Mouse (Mus musculus) liver, embryonic 12.5 days (tissue): ENCODE data around the gene Tbc1d1. TPM values are rescaled to one million over a fixed set of nuclear protein-coding genes. Genes with fewer than 3 reads are reported as not detected.

ENCODE experiments used
- ATAC-seq: fragments of 200-750 bp; cut with Nextera tagmentation; 2 replicates; pipeline ENCODE4 v1.8.0; 2017; ENCODE audit warnings: moderate number of reproducible peaks, mild to moderate bottlenecking, moderate library complexity
- H3K27ac ChIP-seq: fragments of 300-500 bp; sonication (generic); 2 replicates; pipeline ENCODE4 v1.5.1; 2016; ENCODE audit warnings: mild to moderate bottlenecking
- H3K27me3 ChIP-seq: fragments of 300-500 bp; sonication (generic); replicated peaks from 2 replicates; pipeline ENCODE4 v1.6.1; 2016; ENCODE audit warnings: mild to moderate bottlenecking, moderate library complexity
- H3K36me3 ChIP-seq: fragments of 300-500 bp; sonication (generic); 2 replicates; pipeline ENCODE4 v1.6.1; 2016; ENCODE audit warnings: mild to moderate bottlenecking, moderate library complexity
- H3K4me1 ChIP-seq: fragments of 300-500 bp; sonication (generic); 2 replicates; pipeline ENCODE4 v1.6.1; 2016
- H3K4me2 ChIP-seq: fragments of 300-500 bp; sonication (generic); 2 replicates; pipeline ENCODE4 v1.6.1; 2016; ENCODE audit warnings: mild to moderate bottlenecking, moderate library complexity
- H3K4me3 ChIP-seq: fragments of 300-500 bp; sonication (generic); 2 replicates; pipeline ENCODE4 v1.5.1; 2016; ENCODE audit warnings: mild to moderate bottlenecking, moderate library complexity
- H3K9ac ChIP-seq: fragments of 300-500 bp; sonication (generic); 2 replicates; pipeline ENCODE4 v1.6.1; 2016; ENCODE audit warnings: mild to moderate bottlenecking, moderate library complexity
- H3K9me3 ChIP-seq: fragments of 300-500 bp; sonication (generic); replicated peaks from 2 replicates; pipeline ENCODE4 v1.6.1; 2016; ENCODE audit warnings: mild to moderate bottlenecking, moderate library complexity
- WGBS: fragments of 180-500 bp; shearing (Covaris S2); methylation state at CpG from one replicate; pipeline ENCODE4 v1.1.7; 2016; ENCODE audit not compliant: insufficient replicate concordance; 5-methylcytosine and 5-hydroxymethylcytosine counted together
- microRNA-seq: library from miRNA; unstranded; fragments of <30 nt; microRNA quantifications from one replicate; pipeline ENCODE4, GENCODE M21; 2017
- polyA plus RNA-seq: library from polyadenylated mRNA; unstranded; fragments of >200 nt; fragmentation: Nextera tagmentation; extraction: Ambion mirVana; gene quantifications from 2 replicates; pipeline ENCODE4 v1.2.1, GENCODE M21; 2016

Gene Tbc1d1
- polyA plus RNA-seq, 1 experiment from 2014 or later: 13.8 TPM

- no peak for ATAC-seq
- no peaks in the 10 kb centered on the region for H3K9me3 ChIP-seq
- H3K27me3 ChIP-seq: 0 out of 2 replicates have a peak, but pooled peaks cover 5% of the 10 kb centered on the region
- no peak overlapping the region for H3K27ac ChIP-seq
- H3K4me2 ChIP-seq: no peak overlapping the region
- no peak overlapping the region for H3K9ac ChIP-seq
- peaks cover 41% of the 10 kb centered on the region for H3K4me1 ChIP-seq
- 65% methylated on average over 6 of the region's 6 CpGs for WGBS
- H3K4me3 ChIP-seq: no peak overlapping the region
- no peaks in the 10 kb centered on the region for H3K36me3 ChIP-seq
These were observed 228.4 kb downstream of the Tbc1d1 start for GRCm38 (mm10) chr5:64384546-64384945.

DNA sequence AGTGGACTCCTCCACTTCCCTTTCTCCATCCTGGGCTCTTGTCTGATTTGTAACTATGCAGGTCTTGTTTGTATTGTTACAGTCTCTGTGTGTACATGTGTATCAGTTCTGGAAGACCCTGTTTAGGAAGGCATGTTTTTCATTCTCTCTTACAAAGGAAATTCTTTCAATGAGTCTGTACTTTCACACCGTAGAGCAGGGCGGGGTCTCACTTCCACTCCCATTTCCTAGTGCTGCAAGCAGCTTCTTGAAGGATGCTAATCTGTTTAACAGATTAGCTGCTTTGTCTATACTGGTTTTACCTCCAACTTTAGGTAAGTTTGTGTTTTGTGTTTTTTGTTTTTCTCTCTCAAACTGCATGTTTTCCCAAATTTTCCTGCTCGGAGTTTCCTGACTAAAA lies 230.9 kb downstream of the Tbc1d1 start:
- Histone ChIP-seq H3K27me3 (peaks cover 5% of the 10 kb centered on the region; the same call in 1 of the 2 replicates), H3K36me3 (no peaks in the 10 kb centered on the region), H3K4me3 (no peak overlapping the region), H3K4me2 (no peak overlapping the region), H3K9ac (no peak overlapping the region), H3K9me3 (no peaks in the 10 kb centered on the region), H3K27ac (no peak overlapping the region), H3K4me1 (peaks cover 30% of the 10 kb centered on the region)
- no peak for ATAC-seq
- 58% methylated on average over 3 of the region's 3 CpGs for WGBS

DNA sequence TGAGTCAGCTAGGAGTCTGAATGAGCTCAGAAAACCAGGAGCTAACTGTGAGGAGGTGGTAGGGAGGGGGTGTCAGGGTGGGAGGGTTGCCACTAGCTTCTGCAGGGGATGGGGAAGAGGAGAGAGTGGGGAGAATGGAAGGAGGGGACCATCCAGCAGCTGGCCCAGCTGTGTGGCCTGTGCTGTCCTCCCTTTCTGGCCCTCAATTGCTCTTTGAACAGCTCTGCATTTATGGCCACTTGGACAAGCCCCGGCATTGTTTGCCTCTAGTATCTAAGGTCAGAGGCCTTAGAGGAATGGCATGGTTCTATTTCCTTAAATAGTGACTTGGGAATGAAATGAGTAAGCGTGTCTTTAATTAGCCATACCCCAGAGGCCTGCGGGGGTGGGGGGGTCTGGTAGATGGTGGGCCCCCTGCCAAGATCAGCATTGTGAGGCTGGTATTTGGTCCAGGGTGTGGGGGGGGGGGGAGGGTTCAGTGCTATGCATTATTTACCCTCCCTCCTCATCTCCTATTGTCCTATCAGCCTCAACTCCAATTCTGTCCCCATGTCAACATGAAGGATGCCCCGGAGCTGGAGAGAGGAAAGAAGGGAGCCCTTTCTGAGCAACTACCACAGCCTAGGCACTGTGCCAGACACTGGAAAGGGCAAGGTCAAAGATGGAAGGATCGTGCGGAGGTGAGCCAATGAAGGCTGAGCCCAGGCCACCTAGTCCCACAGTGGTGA lies 233.3 kb downstream of the Tbc1d1 start:
- WGBS: 59% methylated on average over 6 of the region's 6 CpGs
- H3K9me3 ChIP-seq: no peaks in the 10 kb centered on the region
- H3K9ac ChIP-seq: no peak overlapping the region
- H3K27ac ChIP-seq: no peak overlapping the region
- peaks cover 5% of the 10 kb centered on the region for H3K27me3 ChIP-seq
- H3K36me3 ChIP-seq: no peaks in the 10 kb centered on the region
- H3K4me3 ChIP-seq: no peak overlapping the region
- peak; percentile 61; the same call in 1 of the 2 replicates for ATAC-seq
- no peak overlapping the region for H3K4me2 ChIP-seq
- peaks cover 16% of the 10 kb centered on the region; the same call in 1 of the 2 replicates for H3K4me1 ChIP-seq

- H3K27ac ChIP-seq: no peak overlapping the region
- no peaks in the 10 kb centered on the region for H3K36me3 ChIP-seq
- H3K27me3 ChIP-seq: no peaks in the 10 kb centered on the region; the same call in none of the 2 replicates
- H3K4me3 ChIP-seq: no peak overlapping the region
- H3K9me3 ChIP-seq: no peaks in the 10 kb centered on the region
- no peak for ATAC-seq
- no peak overlapping the region for H3K4me2 ChIP-seq
- WGBS: 23% methylated on average over 4 of the region's 4 CpGs
- H3K4me1 ChIP-seq: peaks cover 16% of the 10 kb centered on the region; the same call in 1 of the 2 replicates
- no peak overlapping the region for H3K9ac ChIP-seq
These were observed 235.2 kb downstream of the Tbc1d1 start for GRCm38 (mm10) chr5:64391346-64391745.

DNA sequence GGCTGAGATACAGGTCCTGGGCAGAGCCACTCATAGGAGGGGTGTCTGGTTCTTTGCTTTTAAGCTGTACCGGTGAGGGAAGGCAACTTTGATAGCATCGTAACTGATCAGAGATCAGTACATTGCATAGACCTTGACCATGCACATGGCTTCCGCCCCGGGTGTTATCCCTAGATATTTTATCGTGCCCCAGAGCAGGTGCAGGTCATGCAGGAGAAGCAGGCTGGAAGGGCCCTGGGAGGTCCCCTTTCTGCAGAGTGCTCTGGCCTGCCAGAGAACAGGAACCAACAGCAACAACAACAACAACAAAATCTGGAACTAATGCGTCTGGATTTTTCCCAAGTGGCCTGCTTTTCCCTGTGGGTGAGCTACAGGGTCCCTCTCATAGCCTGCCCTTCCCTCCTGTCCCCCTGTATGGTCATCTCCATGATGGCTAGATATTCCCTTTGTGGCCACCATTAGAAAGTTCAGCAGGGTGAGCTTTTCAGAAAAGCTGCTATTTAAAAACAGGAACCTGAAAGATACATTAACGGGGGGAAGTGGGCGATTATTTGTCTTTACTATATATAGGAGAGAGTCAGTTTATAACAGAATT lies 236.4 kb downstream of the Tbc1d1 start:
- Histone ChIP-seq H3K4me2 (no peak overlapping the region), H3K4me3 (no peak overlapping the region), H3K36me3 (no peaks in the 10 kb centered on the region), H3K4me1 (peaks cover 16% of the 10 kb centered on the region; the same call in 1 of the 2 replicates), H3K27me3 (no peaks in the 10 kb centered on the region; the same call in none of the 2 replicates), H3K27ac (no peak overlapping the region), H3K9ac (no peak overlapping the region), H3K9me3 (no peaks in the 10 kb centered on the region)
- WGBS: 66% methylated on average over 8 of the region's 8 CpGs
- no peak for ATAC-seq

DNA sequence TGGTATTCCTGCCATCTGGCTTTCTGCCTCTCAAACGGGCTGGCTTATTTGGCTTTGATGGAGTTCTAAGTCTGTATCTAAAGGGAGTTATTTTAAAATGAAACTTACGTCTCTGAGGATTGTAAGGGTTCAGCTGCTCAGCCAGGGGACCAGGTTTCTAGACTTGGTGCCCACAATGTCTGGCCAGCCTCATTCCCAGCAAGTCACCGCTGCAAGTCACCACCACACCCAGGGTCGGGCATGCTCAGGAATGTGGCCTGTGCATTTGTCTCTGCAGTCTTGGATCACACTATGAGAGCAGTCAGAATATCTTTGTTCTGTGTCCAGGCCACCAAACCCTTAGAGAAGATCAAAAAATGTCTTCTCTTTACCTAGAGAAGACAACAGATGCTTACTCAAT lies 237.4 kb downstream of the Tbc1d1 start:
- no peaks in the 10 kb centered on the region; the same call in none of the 2 replicates for H3K27me3 ChIP-seq
- WGBS: 69% methylated on average over 4 of the region's 4 CpGs
- ATAC-seq: no peak

DNA sequence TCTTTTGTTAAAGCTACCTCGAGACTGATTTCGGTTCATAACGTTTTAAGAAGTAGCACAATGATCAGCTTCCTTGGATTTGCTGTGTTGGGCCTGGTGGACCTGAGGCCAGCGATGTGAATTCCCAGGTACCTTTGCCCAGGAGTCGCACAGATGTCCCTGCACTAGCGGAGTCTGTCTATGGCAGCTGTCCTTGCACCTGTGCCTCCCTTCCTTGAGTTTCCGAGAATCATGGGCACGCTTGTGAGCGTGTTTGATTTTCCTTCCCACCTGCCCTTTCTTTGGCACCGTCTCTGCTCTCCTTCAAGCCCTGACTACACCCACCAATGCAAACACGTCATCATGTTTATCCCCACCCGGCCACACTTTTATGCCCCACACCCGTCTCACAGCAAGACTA lies 242.1 kb downstream of the Tbc1d1 start:
- ATAC-seq: no peak
- Histone ChIP-seq H3K36me3 (no peaks in the 10 kb centered on the region), H3K9ac (no peak overlapping the region), H3K4me1 (peaks cover under 1% of the 10 kb centered on the region), H3K9me3 (no peaks in the 10 kb centered on the region), H3K4me3 (no peak overlapping the region), H3K4me2 (no peak overlapping the region), H3K27ac (no peak overlapping the region), H3K27me3 (no peaks in the 10 kb centered on the region; the same call in 1 of the 2 replicates)
- 84% methylated on average over 13 of the region's 13 CpGs for WGBS

More for the DNA sequence above, 237.4 kb downstream of the Tbc1d1 start:
- Histone ChIP-seq H3K9me3 (no peaks in the 10 kb centered on the region), H3K4me1 (peaks cover 16% of the 10 kb centered on the region; the same call in 1 of the 2 replicates), H3K9ac (no peak overlapping the region), H3K4me2 (no peak overlapping the region), H3K27ac (no peak overlapping the region), H3K4me3 (no peak overlapping the region), H3K36me3 (no peaks in the 10 kb centered on the region)

GRCm38 (mm10) chr5:64400742-64401141 lies 244.6 kb downstream of the Tbc1d1 start:
- Histone ChIP-seq H3K9ac (no peak overlapping the region), H3K4me3 (no peak overlapping the region), H3K9me3 (no peaks in the 10 kb centered on the region), H3K36me3 (no peaks in the 10 kb centered on the region), H3K27ac (no peak overlapping the region), H3K4me1 (peaks cover 6% of the 10 kb centered on the region), H3K27me3 (no peaks in the 10 kb centered on the region), H3K4me2 (no peak overlapping the region)
- 70% methylated on average over 4 of the region's 4 CpGs for WGBS
- ATAC-seq: no peak

Small RNAs within 50 kb of the gene (microRNA-seq; reads per million reads assigned to microRNA genes)
- not detected for gene Gm22395

Other genes with a start within 250 kb of the Tbc1d1 start
- 8.5 and 8.6 TPM in 2 replicates for gene Rell1, start 187.4 kb upstream of the Tbc1d1 start, polyA plus RNA-seq
- gene Pgm2, start 63.4 kb upstream of the Tbc1d1 start, polyA plus RNA-seq: 32.3 and 34.3 TPM in 2 replicates